Mouse (Mus musculus) cerebellum, adult 11-12 months (tissue): ENCODE measurements around the gene Lmnb2.

Source experiments
- DNase-seq: peaks from one replicate; pipeline ENCODE4 v3.0.0; 2022

Lmnb2 gene

DNA sequence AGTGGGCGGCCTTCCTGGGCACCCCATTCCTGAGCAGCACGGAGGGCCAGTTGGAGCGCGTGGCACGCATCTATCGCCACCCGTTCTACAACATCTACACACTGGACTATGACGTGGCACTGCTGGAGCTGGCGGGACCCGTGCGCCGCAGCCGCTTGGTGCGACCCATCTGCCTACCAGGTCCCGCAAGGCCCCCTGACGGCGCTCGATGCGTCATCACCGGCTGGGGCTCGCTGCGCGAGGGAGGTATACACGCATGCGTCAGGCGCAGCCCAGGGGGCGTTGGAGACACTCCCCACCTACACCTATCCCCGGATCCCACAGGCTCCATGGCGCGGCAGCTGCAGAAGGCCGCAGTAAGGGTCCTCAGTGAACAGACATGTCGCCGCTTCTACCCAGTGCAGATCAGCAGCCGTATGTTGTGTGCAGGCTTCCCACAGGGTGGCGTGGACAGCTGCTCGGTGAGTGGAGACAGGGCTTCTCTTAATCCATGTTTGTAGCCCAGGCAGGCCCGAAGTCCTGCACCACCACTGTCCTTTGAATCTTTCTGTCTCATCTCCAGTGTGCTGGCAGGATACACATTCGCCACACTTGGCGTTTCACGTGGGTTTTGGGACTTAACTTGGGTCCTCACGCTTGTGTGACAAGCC, 20.1 kb downstream of the Lmnb2 start:
- peak; percentile 58 for DNase-seq

DNA sequence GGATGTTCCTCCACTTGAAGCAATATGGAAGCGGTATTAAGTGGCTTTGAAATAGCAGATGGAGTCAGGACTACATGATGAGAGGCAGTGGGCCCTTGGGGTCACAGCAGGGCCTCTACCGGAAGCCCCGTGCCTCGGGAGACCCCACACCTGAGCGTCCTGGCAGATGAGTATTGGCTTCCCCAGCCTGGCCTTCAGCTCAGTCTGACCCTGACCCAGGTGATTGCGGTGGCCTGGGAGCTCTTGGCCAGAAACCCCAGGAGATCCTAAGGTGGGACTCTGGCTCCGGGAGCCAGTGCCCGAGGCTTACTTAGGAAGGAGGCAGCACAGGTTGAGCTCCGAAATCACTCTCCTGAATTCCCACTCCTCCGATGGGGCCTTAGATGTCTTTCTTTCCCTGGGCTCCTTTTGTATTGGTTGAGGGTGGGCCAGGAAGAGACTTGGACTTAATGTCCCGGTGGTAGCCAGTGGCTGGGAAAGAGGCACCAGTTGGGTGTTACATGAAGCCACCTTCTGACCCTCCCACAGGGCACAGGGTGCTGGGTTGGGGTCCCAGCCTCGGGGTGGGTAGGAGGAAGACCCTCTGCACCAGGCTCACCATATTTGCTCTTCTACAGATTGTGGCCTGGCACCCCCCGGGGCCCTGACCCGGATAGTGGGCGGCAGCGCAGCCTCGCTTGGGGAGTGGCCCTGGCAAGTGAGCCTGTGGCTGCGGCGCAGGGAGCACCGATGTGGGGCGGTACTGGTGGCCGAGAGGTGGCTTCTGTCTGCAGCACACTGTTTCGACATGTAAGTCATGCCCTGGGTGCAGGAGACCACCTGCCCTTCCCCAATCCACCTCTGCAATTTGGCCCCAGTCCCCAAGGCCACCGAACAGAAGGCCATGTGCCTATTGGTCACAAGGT, 21.2 kb downstream of the Lmnb2 start:
- peak; percentile 57 for DNase-seq

DNA sequence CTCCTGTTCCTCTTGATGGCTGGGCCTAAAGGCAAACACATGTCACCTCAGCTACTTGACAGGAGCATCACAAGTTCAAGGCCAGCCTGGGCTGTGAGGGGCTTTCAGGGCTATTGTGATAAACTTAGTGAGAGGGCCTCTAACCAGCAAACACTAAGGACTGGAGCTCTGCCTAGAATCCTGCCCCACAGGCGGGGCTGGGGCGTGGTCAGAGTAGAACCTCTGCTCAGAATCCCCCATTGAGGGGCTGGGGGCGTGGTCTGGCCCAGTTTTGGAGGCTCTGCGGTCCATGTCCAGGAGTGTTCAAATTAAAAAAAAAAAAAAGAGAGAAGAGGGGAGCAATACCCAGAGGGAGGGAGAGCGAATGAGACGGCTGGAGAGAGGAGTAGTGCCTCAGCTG, 22.3 kb downstream of the Lmnb2 start:
- DNase-seq, result peak; percentile 35

DNA sequence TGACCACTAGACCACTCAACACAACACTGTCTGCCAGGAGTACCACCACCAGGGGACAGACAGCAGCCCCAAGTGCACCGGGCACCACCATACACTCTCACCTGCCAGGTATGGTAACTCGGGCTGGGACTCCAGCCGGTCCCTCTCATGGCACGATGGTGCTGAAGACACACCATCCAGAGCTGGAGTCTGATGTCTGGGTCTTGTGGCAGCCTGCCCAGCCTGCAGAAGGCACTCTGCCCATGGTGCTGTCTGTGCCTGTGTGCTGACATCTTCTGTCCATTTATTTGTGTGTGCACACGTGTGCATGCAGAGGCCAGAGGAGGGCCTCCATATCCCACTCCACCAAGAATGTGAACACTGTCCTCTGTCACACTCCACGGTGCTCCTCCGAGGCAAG, 22.9 kb downstream of the Lmnb2 start:
- peak; percentile 43 for DNase-seq

DNA sequence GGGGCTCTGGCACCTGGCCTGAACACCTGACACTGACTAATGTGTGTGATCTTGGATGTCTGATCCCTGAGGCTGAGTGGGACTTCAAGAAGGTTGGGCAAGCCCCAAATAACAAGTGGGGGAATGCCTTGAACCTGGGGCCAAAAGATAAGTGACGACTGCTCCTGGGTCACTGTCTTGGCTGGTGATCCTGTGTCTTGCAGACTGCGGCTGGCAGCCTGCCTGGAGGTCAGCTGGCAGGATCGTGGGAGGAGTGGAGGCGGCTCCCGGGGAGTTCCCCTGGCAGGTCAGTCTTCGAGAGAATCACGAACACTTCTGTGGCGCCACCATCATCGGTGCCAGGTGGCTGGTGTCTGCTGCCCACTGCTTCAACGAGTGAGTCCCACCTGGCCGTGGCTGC, 30.9 kb downstream of the Lmnb2 start:
- DNase-seq, result peak; percentile 86

DNA sequence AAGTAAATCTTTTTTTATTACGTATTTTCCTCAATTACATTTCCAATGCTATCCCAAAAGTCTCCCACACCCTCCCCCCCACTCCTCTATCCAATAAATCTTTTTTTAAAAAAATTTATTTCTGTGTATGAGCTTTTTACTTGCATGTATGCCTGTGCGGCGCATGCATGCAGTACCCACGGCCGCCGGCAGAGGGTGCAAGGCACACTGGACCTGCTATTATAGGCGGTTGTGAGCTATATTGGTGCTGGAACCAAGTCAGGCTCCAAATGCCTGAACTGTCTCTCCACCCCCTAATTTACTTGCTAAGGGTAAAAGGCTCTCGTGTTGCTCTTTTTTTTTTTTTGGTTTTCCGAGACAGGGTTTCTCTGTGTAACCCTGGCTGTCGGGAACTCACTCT, 36.7 kb downstream of the Lmnb2 start:
- DNase-seq, result peak; percentile 65

DNA sequence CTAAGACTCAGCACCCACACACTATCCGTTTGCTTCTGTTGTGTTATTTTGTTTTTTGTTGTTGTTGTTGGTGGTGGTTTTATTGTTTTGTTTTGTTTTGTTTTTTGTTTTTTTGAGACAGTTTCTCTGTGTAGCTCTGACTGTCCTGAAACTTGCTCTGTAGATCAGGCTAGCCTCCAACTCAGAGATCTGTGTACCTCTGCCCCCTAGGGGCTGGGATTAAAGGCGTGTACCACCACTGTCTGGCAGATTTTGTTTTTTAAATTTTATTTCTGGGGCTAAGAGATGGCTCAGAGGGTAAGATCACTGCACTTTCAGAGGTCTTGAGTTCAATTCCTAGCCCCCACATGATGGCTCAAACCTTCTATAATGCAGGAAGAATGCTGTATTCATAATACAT, 37.1 kb downstream of the Lmnb2 start:
- DNase-seq, result no peak

DNA sequence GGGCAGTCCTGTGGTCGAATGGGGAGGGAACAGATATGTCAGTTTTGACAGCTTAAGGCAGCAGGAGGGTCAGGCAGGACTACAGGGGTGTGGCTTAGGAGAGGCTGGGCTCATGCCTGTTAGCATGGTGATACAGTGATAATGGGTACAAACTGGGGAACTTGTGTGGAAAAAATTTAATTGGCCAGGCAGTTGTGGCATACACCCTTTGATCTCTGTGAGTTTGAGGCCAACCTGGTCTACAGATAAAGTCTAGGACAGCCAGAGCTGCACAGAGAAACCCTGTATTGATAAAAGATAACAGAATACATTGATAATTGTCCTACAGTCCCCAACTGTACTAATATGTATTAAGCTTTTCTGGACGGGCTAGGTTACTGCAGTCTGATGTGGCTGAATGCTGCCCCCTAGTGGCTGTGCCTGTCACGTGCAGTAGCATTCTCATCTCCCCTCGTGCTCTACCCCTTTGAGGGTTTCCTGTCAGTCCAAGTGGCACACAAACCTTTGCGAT, 37.9 kb downstream of the Lmnb2 start:
- peak; percentile 59 for DNase-seq

DNA sequence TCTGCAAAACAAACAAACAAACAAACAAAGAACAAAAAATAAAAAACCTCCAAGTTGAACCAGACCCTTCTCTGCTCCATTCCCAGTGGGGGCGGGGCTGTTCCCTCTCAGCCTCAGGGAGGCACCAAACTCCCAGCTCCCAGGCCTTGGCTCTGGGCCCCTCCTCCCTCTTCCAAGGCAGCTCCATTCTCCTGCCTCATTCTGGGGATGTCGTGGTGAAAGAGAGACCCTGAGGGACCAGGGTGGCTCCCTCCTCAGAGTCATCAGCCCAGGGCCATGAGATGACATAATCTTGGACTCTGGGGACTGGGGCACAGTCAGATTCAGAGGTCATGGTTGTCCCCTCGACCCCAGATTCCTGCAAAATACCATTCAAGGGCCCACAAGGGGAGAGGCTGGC, 41.5 kb downstream of the Lmnb2 start:
- peak; percentile 29 for DNase-seq

DNA sequence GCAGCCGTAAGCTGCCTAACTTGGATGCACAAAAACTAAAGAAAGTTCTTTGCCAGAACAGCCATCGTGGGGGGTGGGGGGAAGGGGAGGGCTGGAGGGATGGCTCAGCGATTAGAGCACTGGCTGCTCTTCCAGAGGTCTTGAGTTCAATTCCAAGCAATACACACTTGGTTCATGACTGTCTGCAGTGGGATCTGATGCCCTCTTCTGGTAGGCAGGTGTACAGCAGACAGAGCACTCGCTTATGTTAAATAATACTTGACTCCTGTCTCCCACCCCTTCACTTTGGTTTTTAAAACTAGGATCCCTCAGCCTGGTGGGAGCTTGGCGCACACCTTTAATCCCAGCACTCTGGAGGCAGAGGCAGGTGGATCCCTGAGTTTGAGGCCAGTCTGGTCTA, 42.0 kb downstream of the Lmnb2 start:
- DNase-seq, result peak; percentile 60

DNA sequence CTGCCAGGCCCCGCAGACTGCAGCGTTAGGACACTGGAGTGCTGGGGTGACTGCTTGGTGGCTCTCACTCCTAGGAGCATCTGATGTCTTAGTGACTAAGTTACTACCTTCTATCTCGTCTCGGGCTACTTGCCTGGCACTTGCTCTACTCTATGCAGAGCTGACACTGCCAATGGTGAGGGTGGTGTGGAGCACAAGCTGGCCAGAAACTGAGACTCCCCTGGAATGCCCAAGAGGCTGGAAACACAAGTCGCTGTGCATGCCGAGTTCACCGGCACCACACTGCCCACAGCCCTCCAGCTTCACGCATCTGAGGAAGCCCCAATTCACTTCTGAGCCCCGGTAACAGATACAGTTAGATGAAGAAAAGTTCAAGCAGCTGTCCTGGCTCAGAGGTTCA, 44.0 kb downstream of the Lmnb2 start:
- DNase-seq, result no peak

DNA sequence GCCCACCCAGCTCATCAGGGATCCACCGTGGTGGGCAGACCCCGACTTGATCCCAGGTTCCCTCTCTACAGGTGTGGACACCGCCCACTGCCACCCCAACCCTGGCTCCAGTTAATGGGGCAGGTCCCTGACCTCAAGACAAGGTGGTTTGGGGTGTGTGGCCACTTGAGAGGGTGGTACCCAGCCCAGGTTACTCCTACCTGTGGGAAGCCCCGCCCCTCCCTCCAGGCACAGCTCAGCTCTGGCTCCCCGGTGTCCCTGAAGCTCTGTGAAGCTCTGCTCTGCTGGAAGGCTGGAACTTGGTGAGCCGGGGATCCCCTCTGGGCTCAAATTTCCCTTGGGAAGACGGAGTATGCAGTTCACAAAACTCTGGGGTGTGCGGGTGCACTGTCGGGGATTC, 46.5 kb downstream of the Lmnb2 start, which contains the start of gene Tmprss9:
Tmprss9 (plus strand) TSS at position 268 of the 400 bp plus-strand sequence.
- DNase-seq, result no peak

DNA sequence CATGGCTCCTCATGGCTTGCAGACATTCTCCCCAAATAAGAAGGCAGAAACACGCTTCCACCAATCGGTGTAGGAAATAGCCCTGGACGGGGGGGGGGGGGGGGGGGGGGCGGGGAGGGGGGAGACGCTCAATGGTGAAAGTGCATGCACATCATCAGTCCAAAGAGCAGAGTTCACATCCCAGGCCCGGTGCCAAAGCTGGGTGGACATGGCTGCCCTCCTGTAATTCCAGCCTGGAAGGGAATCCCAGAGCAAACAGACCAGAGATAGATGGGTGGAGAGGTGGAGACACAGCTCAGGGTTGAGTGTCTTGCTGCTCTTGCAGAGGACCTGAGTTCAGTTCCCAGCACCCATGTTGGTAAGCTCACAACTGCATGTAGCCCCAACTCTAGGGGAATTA, 47.1 kb downstream of the Lmnb2 start:
- DNase-seq, result no peak

DNA sequence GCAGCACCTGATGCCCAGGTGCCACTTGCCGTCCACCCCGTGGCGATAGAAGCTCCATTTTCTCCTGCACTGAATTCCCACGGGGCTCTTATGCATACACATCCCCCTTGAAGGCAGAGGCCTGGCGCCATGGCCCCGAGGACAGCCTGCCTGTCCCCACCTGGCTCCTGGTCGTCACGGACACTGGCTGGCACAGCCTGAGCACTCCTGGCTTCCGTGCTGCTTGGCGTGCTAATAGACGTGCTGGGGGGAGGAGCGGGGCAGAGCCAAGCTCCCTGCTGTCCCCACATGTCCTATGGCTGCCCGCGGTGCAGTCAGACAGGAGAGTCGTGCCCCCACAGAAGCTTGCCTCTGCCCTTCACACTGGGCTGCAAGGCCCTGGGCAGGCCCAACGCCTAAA, 53.6 kb downstream of the Lmnb2 start:
- DNase-seq, result peak; percentile 90

DNA sequence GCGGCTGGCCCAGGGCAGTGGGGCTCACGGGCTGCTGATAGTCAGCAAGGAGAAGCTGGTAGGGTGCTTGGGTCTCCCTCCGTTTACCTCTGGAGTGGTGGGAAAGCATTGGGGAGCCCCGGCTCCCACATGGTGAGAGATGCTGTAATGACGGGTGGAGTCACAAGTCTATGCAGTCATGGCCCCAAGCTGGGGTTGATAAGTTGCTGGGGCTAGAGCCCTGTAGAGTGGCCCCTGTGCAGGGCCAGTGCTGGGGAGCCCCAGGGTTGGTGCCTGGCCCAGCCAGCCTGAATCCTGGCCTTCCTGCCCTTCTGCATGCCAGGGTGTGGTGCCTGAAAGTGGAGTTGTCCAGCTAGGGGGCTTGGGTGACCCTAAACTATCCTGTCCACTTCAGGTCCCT, 55.7 kb downstream of the Lmnb2 start:
- DNase-seq, result no peak

DNA sequence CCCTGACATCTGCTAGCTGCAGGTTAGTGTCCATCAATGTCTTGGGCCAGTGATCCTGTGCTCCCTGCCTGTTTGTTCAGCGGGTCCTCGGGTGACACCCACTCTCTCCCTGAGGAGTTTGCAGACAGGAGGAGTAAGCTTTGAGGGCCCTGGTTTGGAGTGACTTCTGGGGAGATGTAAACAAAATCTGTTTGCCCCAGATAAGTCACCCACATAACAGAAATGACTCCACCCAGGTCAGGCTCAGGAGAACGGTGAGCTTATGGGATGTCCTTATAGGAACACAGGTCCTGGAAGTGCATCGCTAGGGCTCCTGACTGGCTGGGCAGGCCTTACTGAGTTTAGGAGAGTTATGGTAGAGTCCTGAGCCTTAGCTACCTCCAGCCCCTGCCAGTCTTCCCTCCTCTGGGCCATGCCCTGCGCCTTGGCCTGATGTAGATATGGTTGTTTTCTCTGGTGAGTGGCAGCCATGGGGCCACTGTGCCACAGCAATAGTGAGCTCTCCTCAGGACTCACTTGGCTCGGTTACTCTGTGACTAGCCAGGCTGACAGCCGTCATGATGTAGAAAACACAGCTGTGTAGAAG, 59.6 kb downstream of the Lmnb2 start:
- no peak for DNase-seq

DNA sequence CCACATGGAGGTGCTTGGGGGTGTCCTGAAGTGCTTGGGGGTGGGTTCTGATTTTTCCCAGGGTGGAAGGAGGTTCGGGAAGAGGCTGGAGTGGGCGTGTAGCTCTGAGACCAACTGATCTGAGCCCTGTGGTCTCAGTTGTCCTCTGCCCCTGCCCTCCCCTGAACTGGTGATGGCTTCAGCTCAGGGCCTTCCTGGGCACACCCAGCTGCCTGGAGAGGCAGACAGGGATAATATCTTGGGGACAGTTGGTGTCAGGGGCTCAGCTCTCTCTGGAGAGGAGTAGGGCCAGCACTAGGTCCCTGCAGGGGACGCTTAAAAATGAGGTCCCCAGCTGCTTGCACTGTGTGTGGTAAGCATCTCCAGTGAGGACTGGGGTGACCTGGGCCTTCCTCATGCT, 60.2 kb downstream of the Lmnb2 start:
- no peak for DNase-seq

DNA sequence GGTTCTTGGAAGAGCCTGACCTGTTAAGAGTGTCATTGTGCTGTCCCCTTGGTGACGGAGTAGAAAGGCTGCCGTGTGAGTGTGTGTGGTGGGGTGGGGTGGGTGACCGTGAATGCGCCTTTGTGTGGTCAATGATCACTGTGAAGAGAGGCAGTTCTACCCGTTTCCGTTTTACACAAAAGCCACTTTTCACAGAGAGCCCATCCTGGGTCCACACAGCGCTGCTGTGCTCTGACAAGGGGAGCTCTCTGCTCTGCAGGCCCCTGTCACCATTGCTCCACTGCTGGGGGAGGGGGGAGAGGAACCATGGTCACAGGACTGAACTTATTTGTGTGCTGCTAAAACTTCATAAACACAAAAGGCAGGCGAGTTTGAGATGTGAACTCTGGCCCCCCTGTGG, 60.7 kb downstream of the Lmnb2 start:
- DNase-seq, result no peak

DNA sequence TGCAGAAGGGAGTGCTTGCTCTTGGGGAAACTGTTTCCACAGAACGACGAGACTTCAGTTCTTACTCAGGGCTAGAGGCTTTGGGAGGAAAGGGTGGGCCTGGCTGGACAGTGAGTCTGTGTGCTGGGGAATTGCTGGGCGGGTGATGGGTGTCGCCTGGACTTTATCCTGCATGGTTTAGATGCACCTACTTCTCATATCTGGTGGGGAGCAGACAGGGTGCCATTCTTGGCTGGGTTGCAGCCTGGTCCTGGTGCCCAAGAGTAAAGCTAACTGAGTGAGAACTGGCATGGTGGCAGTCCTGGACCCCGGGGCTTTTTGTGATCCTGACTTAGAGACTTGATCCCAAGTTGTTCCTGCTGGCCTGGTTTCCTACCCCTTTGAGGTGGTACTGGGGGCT, 61.1 kb downstream of the Lmnb2 start:
- DNase-seq, result no peak

DNA sequence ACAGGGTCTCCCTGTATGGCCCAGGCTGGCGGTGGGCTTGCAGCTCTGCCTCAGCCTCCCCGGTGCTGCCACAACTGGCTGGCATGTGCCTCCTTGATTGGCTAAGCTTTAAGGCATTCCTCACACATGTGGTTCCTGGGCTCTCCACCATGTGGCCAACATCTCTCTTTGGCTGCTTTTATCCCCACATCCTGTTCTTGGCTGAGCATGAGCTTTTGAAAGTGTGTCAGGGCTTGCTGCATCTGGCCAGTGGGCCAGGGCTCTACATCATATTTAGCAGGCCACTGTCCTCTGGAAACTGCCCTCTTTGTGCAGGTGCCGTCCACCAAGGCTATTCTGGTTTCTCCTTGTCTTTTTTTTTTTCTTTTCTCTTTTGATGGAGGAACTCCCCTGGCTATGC, 61.8 kb downstream of the Lmnb2 start:
- DNase-seq, result no peak

DNA sequence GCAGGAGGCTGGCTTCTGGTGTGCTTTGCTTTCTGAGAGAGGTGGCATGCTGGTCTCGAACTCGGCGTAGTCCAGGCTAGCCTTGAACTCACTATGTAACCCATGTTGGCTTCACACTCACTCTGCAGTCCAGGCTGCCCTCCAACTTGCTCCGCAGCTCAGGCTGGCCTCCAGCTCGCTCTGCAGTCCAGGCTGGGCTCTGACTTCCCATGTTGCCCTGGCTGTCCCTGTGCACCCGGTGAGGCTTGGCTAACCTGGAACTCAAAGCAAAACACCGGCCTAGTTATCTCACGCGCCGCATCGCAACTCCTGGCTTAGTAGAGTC, 62.3 kb downstream of the Lmnb2 start:
- peak; percentile 76 for DNase-seq

DNA sequence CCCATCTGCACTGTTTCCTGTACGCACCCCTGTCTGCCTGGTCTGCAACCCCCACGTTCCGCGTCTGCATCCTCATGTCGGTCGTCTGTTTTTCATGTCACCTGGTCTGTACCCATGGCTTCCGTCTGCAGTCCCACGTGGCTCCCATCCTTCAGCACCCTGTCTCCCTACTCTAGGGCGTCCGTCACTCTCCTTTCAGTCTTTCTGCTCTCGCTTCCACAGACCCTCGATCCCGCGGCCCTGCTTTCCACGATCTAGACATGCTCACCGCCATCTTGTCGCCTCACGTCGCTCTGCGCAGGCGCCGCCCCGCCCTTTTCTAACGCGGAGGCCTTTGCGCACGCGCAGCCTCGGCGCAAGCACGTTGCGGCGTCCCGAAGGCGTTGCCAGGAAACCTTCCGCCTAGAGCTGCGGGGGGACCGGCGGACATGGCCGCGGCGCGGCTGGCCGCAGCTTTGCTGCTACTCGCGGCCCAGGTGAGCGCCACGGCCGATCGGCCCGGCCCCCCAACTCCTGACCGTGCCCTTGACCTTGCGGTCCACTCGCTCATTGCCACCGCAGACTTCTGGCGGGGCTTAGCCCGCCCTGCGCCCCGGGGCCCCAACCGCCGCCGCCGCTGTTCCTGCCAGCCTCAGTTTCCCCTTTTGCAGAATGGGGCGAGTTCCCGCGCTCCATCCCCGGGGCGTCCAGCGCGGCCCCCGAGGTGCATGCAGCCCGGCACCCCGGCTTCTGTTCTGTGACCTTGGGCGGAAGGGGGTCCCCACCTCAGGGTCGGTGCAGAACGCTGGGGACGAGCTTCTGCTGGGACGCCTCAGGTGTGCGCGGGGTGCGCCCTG, 62.9 kb downstream of the Lmnb2 start, which contains the start of the genes Lsm7 and Sppl2b:
Lsm7 (minus strand) TSS at position 297 of the 836 bp plus-strand sequence.
Sppl2b (plus strand) TSS at position 363 of the 836 bp plus-strand sequence.
- DNase-seq, result peak; percentile 96
